Mouse (Mus musculus): ENCODE results near the gene Rnf151.
"Not testable (repeated sequence)": the region's sequence is repeated elsewhere in the genome, so short reads cannot be mapped to it uniquely, and the experiment has no call there.

Rnf151 gene

DNA sequence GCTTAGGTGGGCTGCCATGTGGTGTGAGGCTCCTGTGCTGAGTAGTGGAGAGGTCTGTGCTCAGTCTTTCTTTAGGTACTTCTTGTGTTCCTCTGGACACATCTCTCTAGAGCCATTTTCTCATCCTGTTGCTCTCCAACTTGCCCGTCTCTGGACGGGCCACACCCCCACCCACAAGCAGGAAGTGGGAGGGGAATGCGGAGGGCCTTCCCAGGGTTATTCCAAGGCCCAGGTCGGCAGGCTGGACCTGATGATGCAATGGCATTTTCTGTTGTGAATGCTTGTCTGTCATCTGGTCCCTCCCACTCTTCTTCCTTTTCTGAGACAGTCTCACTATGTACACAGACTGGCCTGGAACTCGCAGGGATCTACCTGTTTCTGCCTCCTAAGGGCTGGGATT, 45.7 kb downstream of the Rnf151 start:
- in situ Hi-C loops (cut with MboI; ENCODE audit: unreplicated experiment in 2 of 2), result no loop called here

DNA sequence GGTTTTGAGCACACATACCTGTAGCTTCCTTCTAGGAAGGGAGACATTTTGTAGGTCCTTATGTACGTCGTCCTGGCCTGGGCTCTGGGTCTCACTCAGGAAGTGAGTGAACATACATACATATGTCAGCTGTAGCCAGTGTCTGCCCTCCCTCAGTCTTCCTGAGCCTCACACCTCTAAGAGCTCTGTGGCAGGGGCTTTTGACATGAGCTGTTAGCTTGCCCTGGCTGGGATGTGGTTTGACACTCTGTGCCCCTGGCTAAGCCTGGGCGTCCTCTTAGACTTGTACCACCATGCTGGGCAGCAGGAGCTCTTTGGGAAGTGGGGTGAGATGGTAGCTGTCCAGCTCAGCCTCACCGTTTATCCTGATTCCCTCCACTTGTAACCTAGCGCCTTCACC, 46.5 kb downstream of the Rnf151 start:
- in situ Hi-C loops (cut with MboI; ENCODE audit: unreplicated experiment in 2 of 2), result no loop called here

DNA sequence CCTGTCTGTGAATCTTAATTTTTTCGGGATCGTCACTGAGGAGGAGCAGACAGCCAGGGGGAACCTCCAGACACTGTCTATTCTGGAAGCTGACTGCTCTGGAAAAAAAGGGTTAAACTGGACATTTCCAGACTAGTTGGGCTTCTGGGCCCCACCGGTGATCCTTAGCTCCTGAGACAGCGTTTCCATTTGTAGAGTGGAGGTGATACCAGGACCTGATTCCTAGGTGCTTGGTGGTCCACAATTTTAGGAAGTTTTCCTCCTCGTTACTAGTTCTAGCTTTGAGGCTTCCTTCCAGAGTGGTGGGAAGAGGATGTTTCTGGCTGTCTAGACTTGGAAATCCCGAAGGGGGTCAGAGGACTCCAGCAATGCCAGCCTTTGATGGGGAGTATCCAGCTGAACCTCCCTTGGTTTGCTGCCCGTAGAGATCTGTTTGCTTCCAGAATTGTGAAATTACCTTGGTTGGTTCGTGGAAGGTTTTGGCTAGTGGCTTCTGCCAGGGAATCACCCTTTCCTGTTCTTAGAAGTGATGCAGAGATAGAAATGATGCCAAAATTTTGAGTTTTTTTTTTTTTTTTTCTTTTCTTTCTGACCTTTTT, 47.5 kb downstream of the Rnf151 start:
- in situ Hi-C loops (cut with MboI; ENCODE audit: unreplicated experiment in 2 of 2), result no loop called here

DNA sequence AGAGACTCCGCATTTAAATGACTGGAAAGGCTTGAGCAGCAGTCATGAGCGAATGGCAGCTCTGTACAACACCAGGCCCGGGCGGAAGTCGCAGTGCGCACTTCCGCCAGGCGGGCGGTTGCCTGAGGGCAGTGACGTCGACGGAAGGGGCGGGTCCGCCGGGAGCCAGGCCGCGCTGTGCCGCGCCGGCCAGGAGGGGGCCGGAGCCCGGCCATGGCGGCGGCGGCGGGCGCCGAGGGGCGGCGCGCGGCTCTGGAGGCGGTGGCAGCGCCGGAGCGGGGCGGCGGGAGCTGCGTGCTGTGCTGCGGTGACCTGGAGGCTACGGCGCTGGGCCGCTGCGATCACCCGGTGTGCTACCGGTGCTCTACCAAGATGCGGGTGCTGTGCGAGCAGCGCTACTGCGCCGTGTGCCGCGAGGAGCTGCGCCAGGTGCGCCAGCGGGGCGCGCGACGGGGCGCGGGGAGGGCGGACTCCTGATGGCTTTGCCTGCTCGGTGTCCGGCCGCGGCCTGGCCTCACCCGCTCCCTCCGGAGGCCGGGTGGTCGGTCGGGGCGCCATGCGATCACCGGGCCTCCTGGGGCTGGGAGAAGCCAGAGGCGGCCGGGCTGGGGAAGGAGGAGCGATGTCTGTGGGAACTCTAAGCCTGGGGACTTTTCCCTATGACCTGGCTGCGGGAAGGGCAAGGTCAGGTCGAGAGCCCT, 48.2 kb downstream of the Rnf151 start, which contains the start of gene Zfp598:
Gene Zfp598 (plus strand): TSS at position 143 of the 701 bp plus-strand sequence.
- in situ Hi-C loops (cut with MboI; ENCODE audit: unreplicated experiment in 2 of 2), result no loop called here

DNA sequence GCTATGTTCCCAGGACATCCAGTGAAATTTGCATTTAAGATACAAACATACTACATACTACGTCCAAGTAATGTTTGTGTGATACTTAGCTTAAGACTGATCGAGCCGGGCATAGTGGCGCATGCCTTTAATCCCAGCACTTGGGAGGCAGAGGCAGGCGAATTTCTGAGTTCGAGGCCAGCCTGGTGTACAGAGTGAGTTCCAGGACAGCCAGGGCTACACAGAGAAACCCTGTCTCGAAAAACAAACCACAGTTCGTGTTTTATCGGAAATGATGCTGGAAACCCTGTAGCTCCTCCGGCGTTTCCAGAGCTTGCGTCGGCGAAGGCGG, 48.7 kb downstream of the Rnf151 start:
- in situ Hi-C loops (cut with MboI; ENCODE audit: unreplicated experiment in 2 of 2), result not testable (repeated sequence)

DNA sequence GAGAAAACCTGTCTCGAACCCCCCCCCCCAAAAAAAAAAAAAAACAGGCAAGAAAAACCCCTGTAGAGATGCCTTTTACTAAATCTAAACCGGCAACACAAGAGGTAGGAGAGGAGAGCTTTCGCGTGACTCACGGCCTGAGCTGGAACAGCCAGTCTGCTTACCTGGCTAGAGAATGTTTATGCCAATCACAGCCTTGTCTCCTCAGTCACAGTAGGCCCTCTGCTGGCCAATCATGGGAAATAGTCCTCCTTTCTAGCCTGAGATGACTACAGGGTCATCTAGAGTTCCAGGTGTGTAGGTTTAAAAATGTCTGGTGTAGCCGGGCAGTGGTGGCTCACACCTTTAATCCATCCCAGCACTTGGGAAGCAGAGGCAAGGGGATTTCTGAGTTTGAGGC, 50.4 kb downstream of the Rnf151 start:
- in situ Hi-C loops (cut with MboI; ENCODE audit: unreplicated experiment in 2 of 2), result no loop called here

DNA sequence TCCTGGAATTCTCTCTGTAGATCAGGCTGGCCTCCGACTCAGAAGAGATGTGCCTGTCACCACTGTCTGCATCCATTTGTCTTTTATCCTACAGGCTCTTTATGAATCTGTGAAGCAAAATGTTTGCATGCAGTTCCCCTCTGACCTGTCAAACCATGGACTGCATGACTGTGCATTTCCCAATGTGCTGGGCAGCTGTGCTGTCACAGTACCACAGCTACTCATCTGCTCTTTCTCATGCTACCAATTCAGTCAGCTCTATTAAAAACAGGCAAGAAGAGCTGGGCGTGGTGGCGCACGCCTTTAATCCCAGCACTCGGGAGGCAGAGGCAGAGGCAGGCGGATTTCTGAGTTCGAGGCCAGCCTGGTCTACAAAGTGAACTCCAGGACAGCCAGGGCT, 50.9 kb downstream of the Rnf151 start:
- in situ Hi-C loops (cut with MboI; ENCODE audit: unreplicated experiment in 2 of 2), result not testable (repeated sequence)

Data from v-Abl transformed pro-B cells (cell line).